Mouse (Mus musculus) forebrain, embryonic 11.5 days (tissue): ENCODE results near the gene Rab13. TPM values are rescaled to one million over a fixed set of nuclear protein-coding genes. Genes with fewer than 3 reads are reported as not detected.
A peak's percentile ranks its signal among the peaks of the same experiment; 100 is the strongest.

Source experiments
- ATAC-seq: fragments of 200-750 bp; cut with Nextera tagmentation; replicated peaks from 2 replicates; pipeline ENCODE4 v1.8.0; 2017; ENCODE audit warnings: moderate TSS enrichment; ENCODE audit not compliant: low FRiP score
- DNase-seq: peaks from one replicate; pipeline ENCODE4 v3.0.0-alpha.2; 2017; ENCODE audit warnings: low spot score
- H3K27ac ChIP-seq: fragments of 300-500 bp; sonication (generic); 2 replicates; pipeline ENCODE4 v1.5.1; 2014; ENCODE audit warnings: low read depth, low read length
- H3K27me3 ChIP-seq: fragments of 300-500 bp; sonication (generic); 2 replicates; pipeline ENCODE4 v1.6.1; 2014; ENCODE audit warnings: mild to moderate bottlenecking, low read length, mixed read lengths; ENCODE audit not compliant: control insufficient read depth, insufficient read depth
- H3K36me3 ChIP-seq: fragments of 300-500 bp; sonication (generic); 2 replicates; pipeline ENCODE4 v1.6.1; 2014; ENCODE audit warnings: mild to moderate bottlenecking, low read length, moderate library complexity, mixed read lengths; ENCODE audit not compliant: control insufficient read depth, insufficient read depth
- H3K4me1 ChIP-seq: fragments of 300-500 bp; sonication (generic); replicated peaks from 2 replicates; pipeline ENCODE4 v1.6.1; 2014; ENCODE audit warnings: low read length, mixed read lengths; ENCODE audit not compliant: control insufficient read depth, insufficient read depth
- H3K4me2 ChIP-seq: fragments of 300-500 bp; sonication (generic); 2 replicates; pipeline ENCODE4 v1.6.1; 2014; ENCODE audit warnings: low read depth, mild to moderate bottlenecking, low read length, moderate library complexity, mixed read lengths; ENCODE audit not compliant: severe bottlenecking
- H3K4me3 ChIP-seq: fragments of 300-500 bp; sonication (generic); 2 replicates; pipeline ENCODE4 v1.5.1; 2014; ENCODE audit warnings: low read depth, low read length
- H3K9ac ChIP-seq: fragments of 300-500 bp; sonication (generic); 2 replicates; pipeline ENCODE4 v1.6.1; 2014; ENCODE audit warnings: low read length
- H3K9me3 ChIP-seq: fragments of 300-500 bp; sonication (generic); 2 replicates; pipeline ENCODE4 v1.6.1; 2016; ENCODE audit warnings: low read length, mixed read lengths; ENCODE audit not compliant: control insufficient read depth
- WGBS: fragments of 180-500 bp; shearing (Covaris S2); extraction: QIAGEN DNeasy Blood & Tissue Kit; methylation state at CpG from one replicate; pipeline ENCODE4 v1.1.7; 2014; 5-methylcytosine and 5-hydroxymethylcytosine counted together
- polyA plus RNA-seq: library from polyadenylated mRNA; unstranded; fragments of >200 nt; fragmentation: Nextera tagmentation; extraction: Ambion mirVana; gene quantifications from 2 replicates; pipeline ENCODE4 v1.2.1, GENCODE M21; 2014

Rab13 gene
- polyA plus RNA-seq, 1 experiment from 2014 or later = 14.7 TPM

GRCm38 (mm10) chr3:90203619-90204018 is 9.9 kb upstream of the Rab13 start:
- DNase-seq (no peak), ATAC-seq (no peak)
- Histone ChIP-seq H3K4me3 (no peak overlapping the region), H3K9me3 (no peaks in the 10 kb centered on the region), H3K4me1 (no peaks in the 10 kb centered on the region), H3K27me3 (no peaks in the 10 kb centered on the region), H3K4me2 (no peak overlapping the region), H3K27ac (no peak overlapping the region), H3K9ac (no peak overlapping the region), H3K36me3 (peaks cover 2% of the 10 kb centered on the region; the same call in 1 of the 2 replicates)
- WGBS = 73% methylated on average over 5 of the region's 5 CpGs

- no peak for ATAC-seq
- WGBS = 93% methylated on average over 2 of the region's 2 CpGs
Measured at GRCm38 (mm10) chr3:90204582-90204981, 8.9 kb upstream of the Rab13 start.

GRCm38 (mm10) chr3:90208662-90209061 is 4.8 kb upstream of the Rab13 start:
- no peak for DNase-seq

More at GRCm38 (mm10) chr3:90204582-90204981, 8.9 kb upstream of the Rab13 start:
- Histone ChIP-seq H3K9me3 (no peaks in the 10 kb centered on the region), H3K4me3 (no peak overlapping the region), H3K27me3 (no peaks in the 10 kb centered on the region), H3K36me3 (peaks cover 6% of the 10 kb centered on the region; the same call in 1 of the 2 replicates), H3K4me2 (no peak overlapping the region), H3K9ac (no peak overlapping the region), H3K27ac (no peak overlapping the region), H3K4me1 (no peaks in the 10 kb centered on the region)
- no peak for DNase-seq

GRCm38 (mm10) chr3:90209908-90210566 is 3.5 kb upstream of the Rab13 start:
- ATAC-seq (no peak), DNase-seq (no peak)
- Histone ChIP-seq H3K4me1 (peaks cover 7% of the 10 kb centered on the region; the same call in 1 of the 2 replicates), H3K27ac (no peak overlapping the region), H3K9me3 (no peaks in the 10 kb centered on the region), H3K9ac (no peak overlapping the region), H3K4me3 (no peak overlapping the region), H3K36me3 (peaks cover 6% of the 10 kb centered on the region; the same call in 1 of the 2 replicates), H3K4me2 (no peak overlapping the region), H3K27me3 (no peaks in the 10 kb centered on the region)
- 97% methylated on average over 5 of the region's 5 CpGs for WGBS

More at GRCm38 (mm10) chr3:90208662-90209061, 4.8 kb upstream of the Rab13 start:
- no peak overlapping the region for H3K4me3 ChIP-seq
- H3K9ac ChIP-seq = no peak overlapping the region
- H3K9me3 ChIP-seq = no peaks in the 10 kb centered on the region
- H3K27me3 ChIP-seq = no peaks in the 10 kb centered on the region
- ATAC-seq = no peak
- peaks cover 6% of the 10 kb centered on the region; the same call in 1 of the 2 replicates for H3K36me3 ChIP-seq
- H3K4me2 ChIP-seq = no peak overlapping the region
- 95% methylated on average over 2 of the region's 2 CpGs for WGBS
- H3K4me1 ChIP-seq = peaks cover 7% of the 10 kb centered on the region; the same call in 1 of the 2 replicates
- no peak overlapping the region for H3K27ac ChIP-seq

GRCm38 (mm10) chr3:90211475-90212398 is 1.8 kb upstream of the Rab13 start:
- H3K27me3 ChIP-seq = no peaks in the 10 kb centered on the region
- no peaks in the 10 kb centered on the region for H3K9me3 ChIP-seq
- H3K4me1 ChIP-seq = peaks cover 7% of the 10 kb centered on the region; the same call in 1 of the 2 replicates
- ATAC-seq = no peak
- H3K27ac ChIP-seq = no peak overlapping the region
- no peak for DNase-seq
- H3K4me2 ChIP-seq = peak overlapping the region; percentile 89
- peak overlapping the region; percentile 57 for H3K4me3 ChIP-seq
- H3K9ac ChIP-seq = no peak overlapping the region
- H3K36me3 ChIP-seq = peaks cover 6% of the 10 kb centered on the region; the same call in 1 of the 2 replicates
- WGBS = 86% methylated on average over 13 of the region's 13 CpGs

GRCm38 (mm10) chr3:90212723-90213122 is 772 bp upstream of the Rab13 start:
- Histone ChIP-seq H3K4me2 (peak overlapping the region; percentile 89), H3K36me3 (peaks cover 6% of the 10 kb centered on the region; the same call in 1 of the 2 replicates), H3K27ac (no peak overlapping the region), H3K9me3 (no peaks in the 10 kb centered on the region), H3K27me3 (no peaks in the 10 kb centered on the region), H3K4me3 (peak overlapping the region; percentile 57), H3K4me1 (peaks cover 7% of the 10 kb centered on the region; the same call in 1 of the 2 replicates), H3K9ac (peak overlapping the region; percentile 68)
- DNase-seq (no peak), ATAC-seq (no peak)
- 16% methylated on average over 5 of the region's 5 CpGs for WGBS

- ATAC-seq (peak; percentile 61), DNase-seq (no peak)
- no peak overlapping the region for H3K27ac ChIP-seq
- H3K4me3 ChIP-seq = peak overlapping the region; percentile 57
- H3K4me2 ChIP-seq = peak overlapping the region; percentile 58
- peaks cover under 1% of the 10 kb centered on the region; the same call in 1 of the 2 replicates for H3K36me3 ChIP-seq
- H3K27me3 ChIP-seq = no peaks in the 10 kb centered on the region
- WGBS = 15% methylated on average over 12 of the region's 12 CpGs
- peak overlapping the region; percentile 68; the same call in 1 of the 2 replicates for H3K9ac ChIP-seq
- H3K9me3 ChIP-seq = no peaks in the 10 kb centered on the region
- H3K4me1 ChIP-seq = peaks cover 7% of the 10 kb centered on the region; the same call in 1 of the 2 replicates
Measured at GRCm38 (mm10) chr3:90213956-90214684, 625 bp downstream of the Rab13 start.

- no peaks in the 10 kb centered on the region for H3K9me3 ChIP-seq
- no peak overlapping the region for H3K9ac ChIP-seq
- WGBS = 58% methylated on average over 1 of the region's 1 CpGs
- no peak overlapping the region for H3K4me2 ChIP-seq
- no peak overlapping the region for H3K27ac ChIP-seq
- H3K4me1 ChIP-seq = peaks cover 10% of the 10 kb centered on the region; the same call in 1 of the 2 replicates
- H3K27me3 ChIP-seq = no peaks in the 10 kb centered on the region
- H3K4me3 ChIP-seq = no peak overlapping the region
- no peaks in the 10 kb centered on the region for H3K36me3 ChIP-seq
- DNase-seq = no peak
- no peak for ATAC-seq
Measured at GRCm38 (mm10) chr3:90215825-90216380, 2.4 kb downstream of the Rab13 start.
